Mouse (Mus musculus) urinary bladder, postnatal 25 days (tissue): ENCODE results near the gene Hoxa5.

Experiments used
- DNase-seq: peaks from one replicate; pipeline ENCODE4 v3.0.0; 2022; ENCODE audit warnings: low spot score

Hoxa5 gene

GRCm38 (mm10) chr6:52204050-52204752 is at the start of gene Hoxa5:
Gene Hoxa5, minus strand, starts transcription at chr6:52204587.
- peak; percentile 80 for DNase-seq

- DNase-seq, result peak; percentile 67
Measured at GRCm38 (mm10) chr6:52253511-52254500, 49.4 kb upstream of the Hoxa5 start.

DNA sequence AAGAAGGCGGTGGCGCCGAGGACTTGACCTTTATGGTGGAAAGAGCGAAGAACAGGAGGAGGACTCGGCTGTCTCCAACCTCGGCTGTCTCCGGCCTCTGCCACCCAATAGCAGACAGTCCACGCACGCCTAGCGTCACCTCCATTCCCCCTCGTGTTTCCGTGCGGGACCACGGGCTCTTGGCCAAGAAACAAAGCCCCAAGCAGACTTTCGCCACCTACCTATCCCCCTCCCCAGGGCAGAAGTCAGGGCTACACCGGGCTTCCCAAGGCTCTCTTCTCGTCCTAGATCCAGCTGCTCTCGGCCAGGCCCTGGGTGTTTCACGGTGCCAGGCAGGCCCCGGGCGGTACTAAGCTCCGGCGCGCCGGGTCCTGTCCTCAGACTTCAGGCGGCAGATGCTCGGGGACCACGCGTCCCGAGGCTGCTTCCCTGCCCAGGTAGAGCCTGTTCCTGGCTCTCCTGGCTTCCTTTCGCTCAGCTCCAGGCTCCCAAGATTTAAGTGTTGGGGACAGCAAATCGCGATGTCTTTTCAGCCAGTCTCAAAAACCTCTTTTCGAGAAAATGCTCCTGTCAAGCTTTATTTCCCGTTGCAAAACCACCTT is 48.5 kb upstream of the Hoxa5 start:
- peak; percentile 54 for DNase-seq

GRCm38 (mm10) chr6:52252016-52252774 is 47.8 kb upstream of the Hoxa5 start:
- no peak for DNase-seq

- DNase-seq, result peak; percentile 9
Measured at GRCm38 (mm10) chr6:52251177-52251879, 46.9 kb upstream of the Hoxa5 start.

GRCm38 (mm10) chr6:52249826-52250225 is 45.4 kb upstream of the Hoxa5 start:
- peak; percentile 4 for DNase-seq

- peak; percentile 35 for DNase-seq
Measured at GRCm38 (mm10) chr6:52249415-52249738, 45.0 kb upstream of the Hoxa5 start.

- peak; percentile 40 for DNase-seq
Measured at GRCm38 (mm10) chr6:52248638-52249414, 44.4 kb upstream of the Hoxa5 start.

DNA sequence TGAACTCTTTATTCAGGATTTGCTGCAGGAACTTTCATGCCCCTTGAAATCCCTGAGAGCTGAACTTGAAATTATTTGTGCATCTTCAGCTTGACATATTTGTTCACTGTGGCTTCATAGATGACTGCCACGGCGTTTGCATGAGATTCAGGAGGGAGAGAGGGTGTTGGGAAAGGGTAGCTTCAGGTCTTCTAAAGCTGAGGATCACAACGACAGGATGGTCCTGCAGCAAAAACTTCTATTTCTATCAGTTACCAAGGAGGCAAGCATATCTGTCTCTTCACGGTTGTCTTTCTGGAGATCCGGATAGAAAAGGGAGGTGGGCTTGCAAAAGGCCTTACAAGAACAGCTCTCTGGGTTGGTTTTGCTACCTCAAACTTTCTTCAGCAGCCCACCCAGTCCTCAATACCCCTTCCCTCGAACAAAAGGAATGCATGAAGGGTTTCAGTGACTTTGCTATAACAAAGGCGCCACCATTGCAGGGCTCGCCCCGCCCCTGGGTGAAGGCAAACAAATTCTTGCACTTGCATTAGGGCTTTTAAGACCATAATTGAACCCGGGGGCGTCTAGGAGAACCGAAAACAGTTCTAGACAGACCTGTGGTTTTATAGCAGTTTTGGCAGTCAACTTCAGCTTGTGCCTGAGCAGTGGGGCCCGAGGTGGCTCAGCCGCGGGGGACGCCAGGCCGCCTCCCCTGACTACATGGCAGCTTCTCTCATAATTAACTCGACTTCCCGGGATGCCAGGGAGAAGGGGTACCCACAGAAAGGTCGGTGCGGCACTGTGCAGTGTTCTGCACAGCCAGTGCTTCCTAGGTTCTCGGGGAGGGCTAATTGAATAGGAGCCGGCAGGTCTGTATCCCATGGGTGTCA is 43.6 kb upstream of the Hoxa5 start:
- DNase-seq, result peak; percentile 3

GRCm38 (mm10) chr6:52246916-52247315 is 42.5 kb upstream of the Hoxa5 start:
- DNase-seq, result peak; percentile 19

DNA sequence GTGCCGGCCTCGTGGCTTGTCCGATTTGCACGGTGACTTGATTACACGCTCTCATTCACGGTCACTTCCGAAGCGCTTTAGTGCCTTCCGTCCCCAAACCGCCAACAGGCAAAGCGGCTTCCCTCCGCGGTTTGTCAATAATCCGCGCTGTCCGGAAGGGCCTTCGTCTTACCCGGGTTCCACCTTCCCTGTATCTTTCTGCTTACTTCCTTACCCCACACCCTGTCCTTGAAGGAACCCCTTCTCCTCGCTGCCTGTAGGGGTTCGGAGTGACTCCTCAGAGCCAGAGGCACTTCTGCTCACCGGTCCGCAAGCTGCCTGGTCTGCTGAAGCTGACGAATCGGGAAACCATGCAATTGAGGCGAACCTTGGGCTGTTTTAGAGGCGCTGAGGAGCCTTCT is 42.0 kb upstream of the Hoxa5 start:
- peak; percentile 46 for DNase-seq

DNA sequence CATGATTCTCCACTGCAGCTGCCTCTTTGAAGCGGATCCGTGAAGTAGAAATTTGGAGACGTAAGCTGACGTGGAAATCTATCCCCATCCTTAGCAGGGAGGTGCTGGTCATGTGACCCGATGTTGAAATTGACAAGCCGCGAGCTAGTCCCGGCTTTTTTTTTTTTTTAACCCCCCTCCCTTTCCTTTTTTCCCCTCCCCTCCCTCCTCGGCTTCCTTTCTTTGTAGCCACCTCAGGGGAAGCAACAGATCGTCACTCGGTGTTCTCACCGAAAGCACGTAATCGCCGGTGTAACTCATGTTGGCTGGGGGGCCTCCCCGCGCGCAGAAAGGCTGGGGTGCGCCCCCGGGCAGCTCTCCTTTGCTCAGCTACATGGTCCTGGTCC is 41.4 kb upstream of the Hoxa5 start, which contains the start of gene Hoxa11:
Hoxa11 (minus strand) TSS at position 54 of the 386 bp plus-strand sequence.
- DNase-seq, result peak; percentile 64

DNA sequence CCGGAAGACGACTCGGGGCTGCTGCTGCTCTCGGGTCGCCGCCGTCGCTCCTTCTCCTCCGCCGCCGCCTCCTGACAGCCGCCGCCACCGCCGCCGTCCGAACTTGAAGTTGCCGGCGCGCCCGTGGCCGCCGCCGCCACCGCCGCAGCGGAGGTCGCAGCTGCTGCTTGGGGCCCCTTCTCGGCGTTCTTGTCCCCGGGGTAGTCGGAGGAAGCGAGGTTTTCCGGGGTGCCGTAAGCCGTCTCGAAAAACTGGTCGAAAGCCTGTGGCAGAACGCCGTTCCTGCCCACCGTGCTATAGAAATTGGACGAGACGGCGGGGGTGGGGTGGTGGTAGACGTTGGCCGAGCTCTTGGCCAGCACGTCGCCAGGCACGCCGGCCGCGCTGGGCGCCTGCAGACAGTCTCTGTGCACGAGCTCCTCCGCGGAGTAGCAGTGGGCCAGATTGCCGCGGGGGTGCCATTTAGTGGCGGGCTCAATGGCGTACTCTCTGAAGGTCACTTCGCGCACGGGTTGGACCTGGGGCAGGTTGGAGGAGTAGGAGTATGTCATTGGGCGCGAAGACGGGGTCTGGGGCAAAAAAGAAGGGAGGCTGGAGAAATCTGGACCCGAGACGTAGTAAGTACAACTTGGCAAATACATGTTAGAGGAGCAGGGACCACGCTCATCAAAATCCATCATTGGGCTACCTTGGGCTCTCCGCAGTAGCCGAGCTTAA is 40.8 kb upstream of the Hoxa5 start:
- DNase-seq, result peak; percentile 65

DNA sequence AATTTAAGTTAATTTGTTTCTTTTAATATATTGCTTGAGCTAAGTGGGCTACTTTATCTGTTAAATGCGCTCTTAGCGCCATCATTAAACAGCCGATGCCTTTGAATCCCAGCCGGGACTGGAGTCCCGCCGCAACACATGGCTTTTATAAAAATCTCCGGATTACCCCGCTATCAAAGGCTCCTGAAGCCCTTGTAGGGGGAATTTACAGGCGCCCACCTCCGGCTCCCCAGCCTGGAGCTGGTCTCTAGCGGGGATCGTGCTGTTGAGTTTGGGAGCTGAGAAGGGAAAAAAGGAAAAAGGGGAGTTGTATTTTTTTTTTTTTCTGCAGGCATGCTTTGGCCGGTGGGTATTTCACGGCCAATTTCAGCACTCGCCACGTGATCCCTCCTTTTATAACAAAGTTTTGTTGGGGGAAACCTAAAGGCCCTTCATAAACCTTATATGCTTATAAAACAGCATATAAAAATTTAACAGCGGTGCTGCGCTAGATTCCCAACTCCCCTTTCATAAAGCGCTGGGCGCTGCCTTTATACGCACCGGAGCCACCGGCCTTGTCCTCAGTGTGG is 40.2 kb upstream of the Hoxa5 start:
- peak; percentile 18 for DNase-seq

GRCm38 (mm10) chr6:52243681-52244121 is 39.3 kb upstream of the Hoxa5 start:
- peak; percentile 43 for DNase-seq

DNA sequence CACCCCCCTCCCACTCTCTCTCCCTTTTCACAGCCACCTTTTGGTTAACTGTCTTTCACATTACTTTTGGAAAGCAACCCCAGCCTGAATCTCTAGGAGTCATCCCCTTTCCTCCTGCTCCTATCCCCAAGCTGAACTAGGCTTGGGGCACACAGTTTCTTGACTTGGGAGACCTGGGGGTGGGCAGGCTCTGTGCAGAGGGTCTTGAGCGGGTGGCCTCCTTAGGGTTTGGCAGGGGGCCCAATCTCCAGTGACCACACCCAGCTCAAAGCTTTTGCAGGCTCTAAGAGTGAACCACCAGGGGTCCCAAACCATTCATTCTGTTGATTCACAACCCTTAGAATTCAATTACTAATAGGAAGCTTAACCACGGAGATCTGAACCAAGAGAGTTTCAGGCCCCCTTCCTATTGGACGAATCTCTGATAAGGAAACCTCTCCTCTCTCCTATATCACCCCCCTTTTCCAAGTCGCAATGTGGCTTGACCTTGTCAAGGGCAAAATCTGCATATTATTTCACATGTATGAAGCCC is 38.5 kb upstream of the Hoxa5 start:
- DNase-seq, result peak; percentile 24

- no peak for DNase-seq
Measured at GRCm38 (mm10) chr6:52241001-52241621, 36.7 kb upstream of the Hoxa5 start.
